Mouse (Mus musculus) lung, embryonic 14.5 days (tissue): Measurements from ENCODE around the gene Gm9. TPM values are rescaled to one million over a fixed set of nuclear protein-coding genes. Genes with fewer than 3 reads are reported as not detected.
"Not testable (repeated sequence)": the region's sequence is repeated elsewhere in the genome, so short reads cannot be mapped to it uniquely, and the experiment has no call there.

Experiments
- ATAC-seq: fragments of 200-750 bp; cut with Nextera tagmentation; 2 replicates; pipeline ENCODE4 v1.8.0; 2017; ENCODE audit warnings: mild to moderate bottlenecking, moderate TSS enrichment, moderate library complexity; ENCODE audit not compliant: insufficient read depth
- DNase-seq: peaks from one replicate; pipeline ENCODE4 v3.0.0-alpha.2; 2015
- H3K27ac ChIP-seq: fragments of 300-500 bp; sonication (generic); 2 replicates; pipeline ENCODE4 v1.5.1; 2014; ENCODE audit warnings: low read depth, mild to moderate bottlenecking, moderate library complexity
- H3K27me3 ChIP-seq: fragments of 300-500 bp; sonication (generic); 2 replicates; pipeline ENCODE4 v1.6.1; 2014; ENCODE audit warnings: low read length, control low read depth; ENCODE audit not compliant: insufficient read depth
- H3K36me3 ChIP-seq: fragments of 300-500 bp; sonication (generic); 2 replicates; pipeline ENCODE4 v1.6.1; 2014; ENCODE audit warnings: control low read depth; ENCODE audit not compliant: insufficient read depth
- H3K4me1 ChIP-seq: fragments of 300-500 bp; sonication (generic); 2 replicates; pipeline ENCODE4 v1.6.1; 2014; ENCODE audit warnings: antibody characterized with exemption, control low read depth; ENCODE audit not compliant: insufficient read depth
- H3K4me2 ChIP-seq: fragments of 300-500 bp; sonication (generic); 2 replicates; pipeline ENCODE4 v1.6.1; 2014; ENCODE audit warnings: mild to moderate bottlenecking
- H3K4me3 ChIP-seq: fragments of 300-500 bp; sonication (generic); 2 replicates; pipeline ENCODE4 v1.5.1; 2014; ENCODE audit warnings: low read depth, low read length
- H3K9ac ChIP-seq: fragments of 300-500 bp; sonication (generic); 2 replicates; pipeline ENCODE4 v1.6.1; 2014
- H3K9me3 ChIP-seq: fragments of 300-500 bp; sonication (generic); 2 replicates; pipeline ENCODE4 v1.6.1; 2016; ENCODE audit warnings: low read depth, low read length, control low read depth
- CTCF ChIP-seq: IDR thresholded peaks from 2 replicates; pipeline ENCODE4 v1.5.1; 2016; ENCODE audit warnings: antibody characterized with exemption, low read depth
- WGBS: fragments of 180-500 bp; shearing (Covaris S2); extraction: QIAGEN DNeasy Blood & Tissue Kit; methylation state at CpG from one replicate; pipeline ENCODE4 v1.1.7; 2014; 5-methylcytosine and 5-hydroxymethylcytosine counted together
- polyA plus RNA-seq: library from polyadenylated mRNA; unstranded; fragments of >200 nt; fragmentation: Nextera tagmentation; extraction: Ambion mirVana; gene quantifications from 2 replicates; pipeline ENCODE4 v1.2.1, GENCODE M21; 2014

The Gm9 gene
- polyA plus RNA-seq, result not detected in 2 replicates

- H3K4me2 ChIP-seq, result no peak within 1 kb of the TSS
- no peaks in the 10 kb centered on the region for H3K27me3 ChIP-seq
- no peak within 1 kb of the TSS for H3K27ac ChIP-seq
- H3K9me3 ChIP-seq, result no peaks in the 10 kb centered on the region
- H3K4me1 ChIP-seq, result no peaks in the 10 kb centered on the region
- no peak within 1 kb of the TSS for H3K9ac ChIP-seq
- no peak within 1 kb of the TSS for H3K4me3 ChIP-seq
- ATAC-seq, result no peak
- no peak for TF ChIP-seq CTCF
- DNase-seq, result no peak
- no peaks in the 10 kb centered on the region for H3K36me3 ChIP-seq
- 83% methylated on average over 10 of the region's 10 CpGs for WGBS
Measured at GRCm38 (mm10) chrX:37210941-37211340, at the start of gene Gm9. Gm9 (minus strand) TSS chrX:37211041.

GRCm38 (mm10) chrX:37249619-37250018 lies 38.8 kb upstream of the Gm9 start, which contains the start of gene Rhox3a:
Rhox3a (plus strand) TSS chrX:37249919.
- WGBS, result 89% methylated on average over 1 of the region's 3 CpGs
- not testable (repeated sequence) for H3K36me3 ChIP-seq, DNase-seq, H3K4me2 ChIP-seq, H3K4me3 ChIP-seq, H3K9me3 ChIP-seq, H3K9ac ChIP-seq, ATAC-seq, H3K4me1 ChIP-seq, H3K27me3 ChIP-seq, H3K27ac ChIP-seq

- not testable (repeated sequence) for H3K9me3 ChIP-seq, H3K36me3 ChIP-seq, DNase-seq, H3K4me1 ChIP-seq, H3K4me2 ChIP-seq, ATAC-seq, H3K27me3 ChIP-seq, H3K4me3 ChIP-seq, H3K27ac ChIP-seq, H3K9ac ChIP-seq
- WGBS, result no CpG with 5 or more reads among the region's 9 CpGs
Measured at GRCm38 (mm10) chrX:37244676-37245075, 33.8 kb upstream of the Gm9 start, which contains the start of gene Rhox2a. Rhox2a (plus strand) TSS chrX:37244976.

- ATAC-seq, H3K9ac ChIP-seq, H3K27me3 ChIP-seq, H3K4me3 ChIP-seq, H3K4me2 ChIP-seq, H3K4me1 ChIP-seq, DNase-seq, H3K27ac ChIP-seq, H3K9me3 ChIP-seq, H3K36me3 ChIP-seq: not testable (repeated sequence)
- 58% methylated on average over 1 of the region's 1 CpGs for WGBS
Measured at GRCm38 (mm10) chrX:37222158-37222557, 11.3 kb upstream of the Gm9 start, which contains the start of gene Rhox1. Rhox1 (minus strand) TSS chrX:37222258.

GRCm38 (mm10) chrX:37198676-37199075 lies 12.2 kb downstream of the Gm9 start:
- no peaks in the 10 kb centered on the region for H3K36me3 ChIP-seq
- H3K27ac ChIP-seq, result no peak overlapping the region
- no peaks in the 10 kb centered on the region for H3K9me3 ChIP-seq
- no peak for TF ChIP-seq CTCF
- WGBS, result 51% methylated on average over 8 of the region's 8 CpGs
- no peaks in the 10 kb centered on the region for H3K4me1 ChIP-seq
- ATAC-seq, result no peak
- DNase-seq, result no peak
- H3K4me2 ChIP-seq, result no peak overlapping the region
- no peak overlapping the region for H3K9ac ChIP-seq
- no peaks in the 10 kb centered on the region for H3K27me3 ChIP-seq
- H3K4me3 ChIP-seq, result no peak overlapping the region

GRCm38 (mm10) chrX:37191744-37192379 lies 19.0 kb downstream of the Gm9 start:
- 13% methylated on average over 28 of the region's 28 CpGs for WGBS
- ATAC-seq (peak; percentile 27), DNase-seq (peak; percentile 18)

GRCm38 (mm10) chrX:37191105-37191743 lies 19.6 kb downstream of the Gm9 start, which contains the start of the genes Ndufa1 and Rnf113a1:
Ndufa1 (minus strand) TSS chrX:37191163.
Rnf113a1 (plus strand) TSS chrX:37191245.
- Histone ChIP-seq H3K36me3 (no peaks in the 10 kb centered on the region), H3K27me3 (no peaks in the 10 kb centered on the region), H3K27ac (peak within 1 kb of the TSS; percentile 75; the same call in 1 of the 2 replicates), H3K4me3 (peak within 1 kb of the TSS; percentile 48), H3K4me2 (peak within 1 kb of the TSS; percentile 65), H3K4me1 (no peaks in the 10 kb centered on the region), H3K9me3 (no peaks in the 10 kb centered on the region), H3K9ac (peak within 1 kb of the TSS; percentile 59)
- no peak for TF ChIP-seq CTCF
- peak; percentile 86 for DNase-seq
- peak; percentile 89 for ATAC-seq
- 9% methylated on average over 63 of the region's 63 CpGs for WGBS

More at GRCm38 (mm10) chrX:37191744-37192379, 19.0 kb downstream of the Gm9 start:
- Histone ChIP-seq H3K9me3 (no peaks in the 10 kb centered on the region), H3K4me3 (peak overlapping the region; percentile 48), H3K4me2 (peak overlapping the region; percentile 65), H3K27me3 (no peaks in the 10 kb centered on the region), H3K4me1 (no peaks in the 10 kb centered on the region), H3K36me3 (no peaks in the 10 kb centered on the region), H3K9ac (peak overlapping the region; percentile 59), H3K27ac (0 out of 2 replicates have a peak overlapping the region, but pooled peaks have one; percentile 75)
- TF ChIP-seq CTCF, result no peak
